Mouse (Mus musculus) cortical plate, adult 2 months (tissue): Measurements from ENCODE around the gene Zfp575.

Experiments
- CTCF ChIP-seq: fragments of 200-500 bp; IDR thresholded peaks from 2 replicates; pipeline ENCODE4 v1.5.1; 2011; ENCODE audit warnings: mild to moderate bottlenecking, control low read depth, low read length; ENCODE audit not compliant: insufficient read depth; ENCODE audit errors: extremely low read depth
- POLR2A ChIP-seq: fragments of 200-500 bp; IDR thresholded peaks from 2 replicates; pipeline ENCODE4 v1.6.1; 2011; ENCODE audit warnings: mild to moderate bottlenecking, low read length, control low read depth; ENCODE audit not compliant: insufficient read depth; ENCODE audit errors: extremely low read depth

GRCm38 (mm10) chr7:24605561-24605960, 18.1 kb upstream of the Zfp575 start:
- no peak for TF ChIP-seq POLR2A
- TF ChIP-seq CTCF, result no peak
